9 mouse cellular contexts compared by ENCODE assay signal in genomic region chr6:54460915-54461671, GRCm38 (mm10). TPM values are rescaled to one million over a fixed set of nuclear protein-coding genes. Genes with fewer than 3 reads are reported as not detected.
DNase-seq lines count a peak whose midpoint lies in the region; ATAC-seq and TF ChIP-seq lines count a peak whose summit lies in the region.
"Had no signal": no experiment of that assay in that cellular context is flagged by ENCODE, and none has a peak within 500 bp of the region (broad histone marks: within the 10 kb centered on the region; RNA-seq: fewer than 3 reads in every experiment).

No protein-coding gene starts in this region.

- H3K4me2 ChIP-seq in forebrain, embryonic 11.5 days (ENCODE audit: low read depth, low read length, severe bottlenecking): no peak overlapping the region
- H3K4me2 ChIP-seq in forebrain, postnatal 0 days (ENCODE audit: low read depth): no peak overlapping the region
- H3K4me2 ChIP-seq in forebrain, embryonic 16.5 days (ENCODE audit: low read length): no peak overlapping the region

- ATAC-seq in forebrain, embryonic 11.5 days (replicated peaks; ENCODE audit: low FRiP score): no peak
- no peak for ATAC-seq in forebrain, postnatal 0 days
- ATAC-seq in forebrain, embryonic 16.5 days: peak; percentile 27; the same call in 1 of the 2 replicates

- no peak for TF ChIP-seq CTCF in forebrain, postnatal 0 days (IDR thresholded peaks at IDR 0.05; ENCODE audit: low read depth)

- H3K9ac ChIP-seq in forebrain, embryonic 11.5 days (ENCODE audit: low read length): no peak overlapping the region
- H3K9ac ChIP-seq in forebrain, postnatal 0 days: no peak overlapping the region
- no peak overlapping the region for H3K9ac ChIP-seq in forebrain, embryonic 16.5 days (replicated peaks; ENCODE audit: low read depth, low read length)

- no peak overlapping the region for H3K27ac ChIP-seq in forebrain, embryonic 11.5 days (ENCODE audit: low read depth, low read length)
- H3K27ac ChIP-seq in forebrain, postnatal 0 days (ENCODE audit: low read depth, low read length): no peak overlapping the region
- H3K27ac ChIP-seq in forebrain, embryonic 16.5 days (ENCODE audit: low read length): no peak overlapping the region

- WGBS in forebrain, embryonic 11.5 days: 80% methylated on average over 13 of the region's 13 CpGs
- 52% methylated on average over 13 of the region's 13 CpGs for WGBS in forebrain, postnatal 0 days
- WGBS in forebrain, embryonic 16.5 days: 42% methylated on average over 13 of the region's 13 CpGs

- no peaks in the 10 kb centered on the region for H3K9me3 ChIP-seq in forebrain, embryonic 11.5 days (ENCODE audit: control insufficient read depth, low read length)
- no peaks in the 10 kb centered on the region for H3K9me3 ChIP-seq in forebrain, postnatal 0 days (ENCODE audit: low read length)
- no peaks in the 10 kb centered on the region for H3K9me3 ChIP-seq in forebrain, embryonic 16.5 days (ENCODE audit: control insufficient read depth, low read length)

- no peaks in the 10 kb centered on the region for H3K4me1 ChIP-seq in forebrain, embryonic 11.5 days (replicated peaks; ENCODE audit: control insufficient read depth, insufficient read depth, low read length)
- H3K4me1 ChIP-seq in forebrain, postnatal 0 days (ENCODE audit: insufficient read depth): peaks cover 4% of the 10 kb centered on the region; the same call in 1 of the 2 replicates
- H3K4me1 ChIP-seq in forebrain, embryonic 16.5 days (replicated peaks; ENCODE audit: control insufficient read depth, insufficient read depth, low read length): peaks cover 14% of the 10 kb centered on the region; the same call in 1 of the 2 replicates

- H3K36me3 ChIP-seq in forebrain, embryonic 11.5 days (ENCODE audit: control insufficient read depth, insufficient read depth, low read length): no peaks in the 10 kb centered on the region
- no peaks in the 10 kb centered on the region for H3K36me3 ChIP-seq in forebrain, postnatal 0 days (ENCODE audit: insufficient read depth)
- no peaks in the 10 kb centered on the region for H3K36me3 ChIP-seq in forebrain, embryonic 16.5 days (ENCODE audit: control insufficient read depth, insufficient read depth)

- no peak overlapping the region for H3K4me3 ChIP-seq in forebrain, embryonic 11.5 days (ENCODE audit: low read depth, low read length)
- no peak overlapping the region for H3K4me3 ChIP-seq in forebrain, postnatal 0 days (ENCODE audit: low read depth, low read length)
- no peak overlapping the region for H3K4me3 ChIP-seq in forebrain, embryonic 16.5 days (replicated peaks; ENCODE audit: low read length)

- DNase-seq in forebrain, embryonic 11.5 days (ENCODE audit: low spot score): peak; percentile 30
- no peak for DNase-seq in forebrain, postnatal 0 days
- peak; percentile 7 for DNase-seq in NIH3T3 (ENCODE audit: low read depth)
- peak; percentile 84 for DNase-seq in heart, postnatal 4 days
- peak; percentile 57 for DNase-seq in lung, postnatal 36 days
- DNase-seq in thymus, postnatal 25 days: no peak
- no peak for DNase-seq in spleen, adult 18-20 months

- H3K27me3 ChIP-seq in forebrain, embryonic 11.5 days (ENCODE audit: control insufficient read depth, insufficient read depth, low read length): no peaks in the 10 kb centered on the region
- H3K27me3 ChIP-seq in forebrain, postnatal 0 days (ENCODE audit: insufficient read depth, low read length): no peaks in the 10 kb centered on the region
- H3K27me3 ChIP-seq in forebrain, embryonic 16.5 days (replicated peaks; ENCODE audit: control insufficient read depth, insufficient read depth, low read length): 0 out of 2 replicates have a peak, but pooled peaks cover 5% of the 10 kb centered on the region

RNA-seq across cellular contexts. Expression of gene Wipf3, which starts 31.7 kb away (rescaled TPM):
- 0.96 and 1.3 TPM in 2 replicates for polyA plus RNA-seq in forebrain, embryonic 11.5 days (2014; fragmentation: Nextera tagmentation; extraction: Ambion mirVana)
- total RNA-seq in forebrain, postnatal 0 days (2014; rRNA removed): 6.5 and 7.6 TPM in 2 replicates
- polyA plus RNA-seq in forebrain, postnatal 0 days (2015; fragmentation: Nextera tagmentation; extraction: Ambion mirVana): 1.1 and 2.4 TPM in 2 replicates
- polyA plus RNA-seq in forebrain, embryonic 16.5 days (2015; fragmentation: Nextera tagmentation; extraction: Ambion mirVana): 3.9 and 5.5 TPM in 2 replicates
- 10 to 100 TPM; 15.2 to 15.9 TPM for total RNA-seq in heart, postnatal 4 days (2021)
- total RNA-seq: neutrophil, adult 5-6 weeks had no signal

Comparison
In these comparisons a context has a peak if more than half of its experiments do, and no peak if none do; other contexts are left out.
1. DNase-seq: peak in forebrain, embryonic 11.5 days (single experiment), NIH3T3 (single experiment), heart, postnatal 4 days (single experiment) and lung, postnatal 36 days (single experiment); none in forebrain, postnatal 0 days (single experiment), thymus, postnatal 25 days (single experiment) and spleen, adult 18-20 months (0 of 2).